Mouse (Mus musculus): ENCODE data around the gene Mfap3. TPM values are rescaled to one million over a fixed set of nuclear protein-coding genes. Genes with fewer than 3 reads are reported as not detected.
"Not testable (repeated sequence)": the region's sequence is repeated elsewhere in the genome, so short reads cannot be mapped to it uniquely, and the experiment has no call there.

The Mfap3 gene
- polyA plus RNA-seq, 1 experiment, result 5.5 TPM

GRCm38 (mm10) chr11:57551016-57551415, 32.6 kb downstream of the Mfap3 start:
- no peaks in the 10 kb centered on the region for H3K27me3 ChIP-seq (ENCODE audit: control insufficient read depth, insufficient read depth, insufficient read length)
- no peaks in the 10 kb centered on the region for H3K79me3 ChIP-seq (ENCODE audit: low read depth)
- H3K4me3 ChIP-seq (ENCODE audit: insufficient read depth, poor library complexity, severe bottlenecking), result no peak overlapping the region
- no peaks in the 10 kb centered on the region for H3K36me3 ChIP-seq (ENCODE audit: control insufficient read depth, insufficient read depth)
- TF ChIP-seq CTCF (IDR thresholded peaks at IDR 0.05; ENCODE audit: control insufficient read depth, insufficient read depth, insufficient read length) (no peak), MYOD1 (IDR thresholded peaks at IDR 0.05; ENCODE audit: control insufficient read depth, insufficient read length, low read depth) (no peak), MYOG (IDR thresholded peaks at IDR 0.05; ENCODE audit: control insufficient read depth, extremely low read depth, insufficient read length) (no peak), FOSL1 (IDR thresholded peaks at IDR 0.05; ENCODE audit: insufficient read depth, low read length, poor library complexity, severe bottlenecking) (no peak)
- H3K79me2 ChIP-seq (ENCODE audit: control insufficient read depth, insufficient read depth), result no peaks in the 10 kb centered on the region
- H3ac ChIP-seq (ENCODE audit: control insufficient read depth, insufficient read length, low read depth), result no peak overlapping the region

GRCm38 (mm10) chr11:57553015-57553780, 34.7 kb downstream of the Mfap3 start:
- H3K79me3 ChIP-seq (ENCODE audit: low read depth), result no peaks in the 10 kb centered on the region
- H3K79me2 ChIP-seq (ENCODE audit: control insufficient read depth, insufficient read depth), result no peaks in the 10 kb centered on the region
- H3ac ChIP-seq (ENCODE audit: control insufficient read depth, insufficient read length, low read depth), result no peak overlapping the region
- no peaks in the 10 kb centered on the region for H3K27me3 ChIP-seq (ENCODE audit: control insufficient read depth, insufficient read depth, insufficient read length)
- no peaks in the 10 kb centered on the region for H3K36me3 ChIP-seq (ENCODE audit: control insufficient read depth, insufficient read depth)
- TF ChIP-seq MYOD1 (IDR thresholded peaks at IDR 0.05; ENCODE audit: control insufficient read depth, insufficient read length, low read depth) (no peak), FOSL1 (IDR thresholded peaks at IDR 0.05; ENCODE audit: insufficient read depth, low read length, poor library complexity, severe bottlenecking) (no peak), MYOG (IDR thresholded peaks at IDR 0.05; ENCODE audit: control insufficient read depth, extremely low read depth, insufficient read length) (no peak), CEBPB (IDR thresholded peaks at IDR 0.05; ENCODE audit: low read depth) (no peak), CTCF (IDR thresholded peaks at IDR 0.05; ENCODE audit: control insufficient read depth, insufficient read depth, insufficient read length) (no peak), MAX (IDR thresholded peaks at IDR 0.05) (no peak), USF1 (IDR thresholded peaks at IDR 0.05; ENCODE audit: low read depth) (no peak)
- no peak overlapping the region for H3K4me3 ChIP-seq (ENCODE audit: insufficient read depth, poor library complexity, severe bottlenecking)

- not testable (repeated sequence) for H3K79me3 ChIP-seq (ENCODE audit: low read depth); H3K27me3 ChIP-seq (ENCODE audit: control insufficient read depth, insufficient read depth, insufficient read length); H3K79me2 ChIP-seq (ENCODE audit: control insufficient read depth, insufficient read depth); H3K4me3 ChIP-seq (ENCODE audit: insufficient read depth, poor library complexity, severe bottlenecking); H3K36me3 ChIP-seq (ENCODE audit: control insufficient read depth, insufficient read depth); H3ac ChIP-seq (ENCODE audit: control insufficient read depth, insufficient read length, low read depth)
Observed at GRCm38 (mm10) chr11:57557936-57558335, 39.5 kb downstream of the Mfap3 start.

GRCm38 (mm10) chr11:57564564-57564963, 46.1 kb downstream of the Mfap3 start:
- H3K79me3 ChIP-seq (ENCODE audit: low read depth), result no peaks in the 10 kb centered on the region
- H3K36me3 ChIP-seq (ENCODE audit: control insufficient read depth, insufficient read depth), result no peaks in the 10 kb centered on the region
- no peak overlapping the region for H3K4me3 ChIP-seq (ENCODE audit: insufficient read depth, poor library complexity, severe bottlenecking)
- TF ChIP-seq MYOG (IDR thresholded peaks at IDR 0.05; ENCODE audit: control insufficient read depth, extremely low read depth, insufficient read length), result no peak
- no peak for TF ChIP-seq FOSL1 (IDR thresholded peaks at IDR 0.05; ENCODE audit: insufficient read depth, low read length, poor library complexity, severe bottlenecking)
- TF ChIP-seq MYOD1 (IDR thresholded peaks at IDR 0.05; ENCODE audit: control insufficient read depth, insufficient read length, low read depth), result no peak
- no peak for TF ChIP-seq MAX (IDR thresholded peaks at IDR 0.05)
- no peak for TF ChIP-seq USF1 (IDR thresholded peaks at IDR 0.05; ENCODE audit: low read depth)
- TF ChIP-seq CEBPB (IDR thresholded peaks at IDR 0.05; ENCODE audit: low read depth), result no peak
- no peak for TF ChIP-seq CTCF (IDR thresholded peaks at IDR 0.05; ENCODE audit: control insufficient read depth, insufficient read depth, insufficient read length)
- no peak overlapping the region for H3ac ChIP-seq (ENCODE audit: control insufficient read depth, insufficient read length, low read depth)
- no peaks in the 10 kb centered on the region for H3K79me2 ChIP-seq (ENCODE audit: control insufficient read depth, insufficient read depth)
- no peaks in the 10 kb centered on the region for H3K27me3 ChIP-seq (ENCODE audit: control insufficient read depth, insufficient read depth, insufficient read length)

GRCm38 (mm10) chr11:57566091-57567035, 47.9 kb downstream of the Mfap3 start:
- H3K79me2 ChIP-seq (ENCODE audit: control insufficient read depth, insufficient read depth), result no peaks in the 10 kb centered on the region
- TF ChIP-seq USF1 (IDR thresholded peaks at IDR 0.05; ENCODE audit: low read depth) (no peak), MYOD1 (IDR thresholded peaks at IDR 0.05; ENCODE audit: control insufficient read depth, insufficient read length, low read depth) (no peak)
- H3ac ChIP-seq (ENCODE audit: control insufficient read depth, insufficient read length, low read depth), result no peak overlapping the region
- H3K4me3 ChIP-seq (ENCODE audit: insufficient read depth, poor library complexity, severe bottlenecking), result no peak overlapping the region
- H3K27me3 ChIP-seq (ENCODE audit: control insufficient read depth, insufficient read depth, insufficient read length), result no peaks in the 10 kb centered on the region
- H3K79me3 ChIP-seq (ENCODE audit: low read depth), result no peaks in the 10 kb centered on the region
- H3K36me3 ChIP-seq (ENCODE audit: control insufficient read depth, insufficient read depth), result no peaks in the 10 kb centered on the region
